Mouse (Mus musculus): ENCODE results near the gene Vat1.

GRCm38 (mm10) chr11:101452093-101452774 lies 13.8 kb downstream of the Vat1 start:
- no peak for TF ChIP-seq TAL1 (IDR thresholded peaks at IDR 0.05; ENCODE audit: low read length)
- TF ChIP-seq GATA1 (IDR thresholded peaks at IDR 0.05; ENCODE audit: low read length) = no peak
